Mouse (Mus musculus) testis, adult 2 months (tissue): Measurements from ENCODE around the gene Cisd1.

Experiments used
- CTCF ChIP-seq: fragments of 200-500 bp; IDR thresholded peaks from 2 replicates; pipeline ENCODE4 v1.5.1; 2012; ENCODE audit warnings: low read depth, mild to moderate bottlenecking, inconsistent platforms, low read length, moderate library complexity; ENCODE audit not compliant: control insufficient read depth, insufficient read depth, insufficient replicate concordance
- POLR2A ChIP-seq: fragments of 200-500 bp; IDR thresholded peaks from 2 replicates; pipeline ENCODE4 v1.6.1; 2012; ENCODE audit warnings: low read depth, mild to moderate bottlenecking, inconsistent platforms, low read length, moderate library complexity; ENCODE audit not compliant: control insufficient read depth

GRCm38 (mm10) chr10:71349290-71349689 lies 4.5 kb upstream of the Cisd1 start:
- no peak for TF ChIP-seq CTCF
- TF ChIP-seq POLR2A: no peak
